ENCODE assay signal across 21 mouse cellular contexts in the genomic region with DNA sequence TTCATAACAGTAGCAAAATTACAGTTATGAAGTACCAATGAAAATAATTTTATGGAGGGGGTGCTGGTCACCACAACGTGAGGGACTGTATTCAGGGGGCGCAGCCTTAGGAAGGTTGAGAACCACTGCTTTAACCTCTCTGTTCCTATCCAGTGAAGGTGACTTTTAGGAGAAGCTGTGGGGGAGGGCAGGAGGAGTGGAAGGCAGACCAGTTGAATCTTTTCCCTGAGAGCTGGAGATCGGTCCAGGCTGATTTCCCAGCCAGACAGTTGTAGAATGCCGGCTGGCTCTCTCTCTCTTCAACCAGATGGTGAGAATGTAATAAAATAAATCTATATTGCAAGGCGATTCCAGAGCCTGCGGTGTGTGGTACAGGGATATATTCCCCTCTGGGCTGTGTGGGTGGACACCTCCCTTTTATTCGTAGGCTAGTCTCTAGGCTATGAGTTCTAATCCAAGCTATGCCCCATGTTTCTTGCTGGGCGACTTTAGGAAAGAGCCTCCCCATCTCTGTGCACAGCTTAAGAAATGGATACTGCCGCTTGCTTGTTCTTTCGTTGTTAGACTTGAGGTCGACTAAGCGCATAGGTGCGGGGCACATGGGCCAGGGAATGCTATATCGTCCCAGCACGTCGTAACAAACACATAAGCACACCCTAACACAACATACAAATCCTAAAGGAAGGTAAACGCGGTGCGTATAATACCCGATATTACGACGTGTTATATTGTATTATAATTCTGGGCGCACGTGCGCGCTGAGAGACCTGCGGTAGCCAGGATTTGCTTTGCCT. TPM values are rescaled to one million over a fixed set of nuclear protein-coding genes. Genes with fewer than 3 reads are reported as not detected.
A peak's percentile ranks its signal among the peaks of the same experiment; 100 is the strongest.
DNase-seq lines count a peak whose midpoint lies in the region; ATAC-seq and TF ChIP-seq lines count a peak whose summit lies in the region.
"Had no signal": no experiment of that assay in that cellular context is flagged by ENCODE, and none has a peak within 500 bp of the region (broad histone marks: within the 10 kb centered on the region; RNA-seq: fewer than 3 reads in every experiment).

No protein-coding gene starts in this region.

- intact Hi-C loops in heart, postnatal 10 days (cut with DNase I) = no loop called here

- H3K27ac ChIP-seq in heart, embryonic 14.5 days (replicated peaks in 1 of 2; ENCODE audit: control insufficient read depth in 1 of 2, insufficient read depth in 1 of 2, low read depth in 2 of 2, low read length in 2 of 2) = peak overlapping the region; percentile 58 to 74
- no peak overlapping the region for H3K27ac ChIP-seq in midbrain, embryonic 10.5 days (replicated peaks)
- no peak overlapping the region for H3K27ac ChIP-seq in midbrain, postnatal 0 days (ENCODE audit: low read depth, low read length)
- H3K27ac ChIP-seq in embryonic facial prominence, embryonic 13.5 days = no peak overlapping the region
- H3K27ac ChIP-seq: liver, embryonic 15.5 days; neural tube, embryonic 12.5 days; stomach, embryonic 15.5 days had no signal

- WGBS in heart, embryonic 14.5 days = 5% methylated on average over 27 of the region's 27 CpGs
- WGBS in midbrain, embryonic 10.5 days = 1% methylated on average over 27 of the region's 27 CpGs
- 2% methylated on average over 27 of the region's 27 CpGs for WGBS in midbrain, postnatal 0 days
- 2% methylated on average over 27 of the region's 27 CpGs for WGBS in embryonic facial prominence, embryonic 13.5 days

- H3K4me3 ChIP-seq in heart, embryonic 14.5 days (ENCODE audit: control insufficient read depth in 1 of 2, insufficient read depth in 1 of 2, low read depth in 1 of 2, low read length in 2 of 2) = peak overlapping the region; percentile 40 to 51
- no peak overlapping the region for H3K4me3 ChIP-seq in midbrain, embryonic 10.5 days
- no peak overlapping the region for H3K4me3 ChIP-seq in midbrain, postnatal 0 days (ENCODE audit: low read depth, low read length)
- H3K4me3 ChIP-seq in embryonic facial prominence, embryonic 13.5 days = 0 out of 2 replicates have a peak overlapping the region, but pooled peaks have one; percentile 20
- H3K4me3 ChIP-seq: liver, embryonic 15.5 days; neural tube, embryonic 12.5 days; stomach, embryonic 15.5 days had no signal

- no peak for TF ChIP-seq CTCF in midbrain, postnatal 0 days (IDR thresholded peaks at IDR 0.05)

- H3K27me3 ChIP-seq in heart, embryonic 14.5 days (ENCODE audit: control insufficient read depth, insufficient read depth, low read length) = peaks cover 86% of the 10 kb centered on the region
- peaks cover 100% of the 10 kb centered on the region for H3K27me3 ChIP-seq in midbrain, embryonic 10.5 days (ENCODE audit: low read depth, poor library complexity, severe bottlenecking)
- peaks cover 96% of the 10 kb centered on the region for H3K27me3 ChIP-seq in midbrain, postnatal 0 days (ENCODE audit: insufficient read depth, low read length)
- peaks cover 100% of the 10 kb centered on the region for H3K27me3 ChIP-seq in embryonic facial prominence, embryonic 13.5 days

- H3K4me1 ChIP-seq in heart, embryonic 14.5 days (ENCODE audit: control insufficient read depth in 2 of 2, insufficient read depth in 2 of 2, low read length in 2 of 2) = peaks cover 4 to 23% of the 10 kb centered on the region in 2 experiments
- peaks cover 19% of the 10 kb centered on the region for H3K4me1 ChIP-seq in midbrain, embryonic 10.5 days
- no peaks in the 10 kb centered on the region for H3K4me1 ChIP-seq in midbrain, postnatal 0 days (ENCODE audit: insufficient read depth, low read length)
- peaks cover 9% of the 10 kb centered on the region; the same call in 1 of the 2 replicates for H3K4me1 ChIP-seq in embryonic facial prominence, embryonic 13.5 days
- H3K4me1 ChIP-seq: liver, embryonic 15.5 days; neural tube, embryonic 12.5 days; stomach, embryonic 15.5 days had no signal

- no peaks in the 10 kb centered on the region for H3K36me3 ChIP-seq in heart, embryonic 14.5 days (ENCODE audit: control insufficient read depth, insufficient read depth, low read length)
- no peaks in the 10 kb centered on the region for H3K36me3 ChIP-seq in midbrain, embryonic 10.5 days
- no peaks in the 10 kb centered on the region for H3K36me3 ChIP-seq in midbrain, postnatal 0 days (ENCODE audit: insufficient read depth, low read length)
- no peaks in the 10 kb centered on the region for H3K36me3 ChIP-seq in embryonic facial prominence, embryonic 13.5 days
- H3K36me3 ChIP-seq: liver, embryonic 15.5 days; neural tube, embryonic 12.5 days; stomach, embryonic 15.5 days had no signal

- H3K9ac ChIP-seq in heart, embryonic 14.5 days (ENCODE audit: low read length) = peak overlapping the region; percentile 83
- H3K9ac ChIP-seq in midbrain, postnatal 0 days (replicated peaks; ENCODE audit: low read length, poor library complexity, severe bottlenecking) = no peak overlapping the region
- H3K9ac ChIP-seq in embryonic facial prominence, embryonic 13.5 days = no peak overlapping the region
- H3K9ac ChIP-seq: liver, embryonic 15.5 days; neural tube, embryonic 12.5 days; stomach, embryonic 15.5 days had no signal

- H3K9me3 ChIP-seq in heart, embryonic 14.5 days (ENCODE audit: control insufficient read depth, low read length) = no peaks in the 10 kb centered on the region
- H3K9me3 ChIP-seq in midbrain, embryonic 10.5 days (replicated peaks) = no peaks in the 10 kb centered on the region
- H3K9me3 ChIP-seq in midbrain, postnatal 0 days (ENCODE audit: low read length) = no peaks in the 10 kb centered on the region
- no peaks in the 10 kb centered on the region for H3K9me3 ChIP-seq in embryonic facial prominence, embryonic 13.5 days
- H3K9me3 ChIP-seq: liver, embryonic 15.5 days; neural tube, embryonic 12.5 days; stomach, embryonic 15.5 days had no signal

- H3K4me2 ChIP-seq in heart, embryonic 14.5 days (ENCODE audit: low read length) = peak overlapping the region; percentile 72
- H3K4me2 ChIP-seq in midbrain, postnatal 0 days (ENCODE audit: low read depth, low read length, poor library complexity, severe bottlenecking) = no peak overlapping the region
- H3K4me2 ChIP-seq in embryonic facial prominence, embryonic 13.5 days = no peak overlapping the region
- H3K4me2 ChIP-seq: liver, embryonic 15.5 days; neural tube, embryonic 12.5 days; stomach, embryonic 15.5 days had no signal

- DNase-seq in heart, postnatal 10 days = no peak
- peak; percentile 25 for DNase-seq in midbrain, embryonic 10.5 days (ENCODE audit: low spot score)
- no peak for DNase-seq in midbrain, postnatal 0 days (ENCODE audit: low spot score)
- DNase-seq in lung, postnatal 10 days = peak; percentile 38
- DNase-seq in spleen, adult 12 weeks (ENCODE audit: low spot score) = no peak
- no peak for DNase-seq in gastrocnemius, adult 18-20 months (ENCODE audit: low spot score)
- DNase-seq: cerebellum, adult 11-12 months; kidney, postnatal 14 days; midbrain, embryonic 14.5 days; thymus, postnatal 4 days had no signal

- ATAC-seq in heart, embryonic 14.5 days (ENCODE audit: insufficient number of reproducible peaks, insufficient read depth, low FRiP score, low read depth) = no peak
- no peak for ATAC-seq in midbrain, postnatal 0 days (ENCODE audit: low FRiP score)
- no peak for ATAC-seq in embryonic facial prominence, embryonic 13.5 days (ENCODE audit: insufficient number of reproducible peaks, insufficient read depth, low FRiP score, low TSS enrichment, low read depth)
- ATAC-seq: CD4-positive, CD25-positive, alpha-beta regulatory T cell, adult 4 months had no signal

RNA-seq across cellular contexts. Expression of a gene that starts 29.7 kb away (rescaled TPM):
- 33.1 and 39.2 TPM in 2 replicates for polyA plus RNA-seq in heart, embryonic 14.5 days (2014; fragmentation: Nextera tagmentation; extraction: Ambion mirVana)
- 10 to 100 TPM; 28.0 to 32.2 TPM for total RNA-seq in heart, postnatal 10 days (2021)
- 0.10 and 0.20 TPM in 2 replicates for polyA plus RNA-seq in midbrain, embryonic 10.5 days (2016; fragmentation: Nextera tagmentation; extraction: Ambion mirVana)
- not detected in 2 replicates for total RNA-seq in midbrain, postnatal 0 days (2014; rRNA removed)
- 0.04 TPM in 1 of 2 replicates, not detected in the other for polyA plus RNA-seq in midbrain, postnatal 0 days (2015; fragmentation: Nextera tagmentation; extraction: Ambion mirVana)
- polyA plus RNA-seq in embryonic facial prominence, embryonic 13.5 days (2015; fragmentation: Nextera tagmentation; extraction: Ambion mirVana) = 0.48 and 1.4 TPM in 2 replicates
- total RNA-seq in gastrocnemius, adult 18-20 months (2021) = under 1 TPM in 1 of 2 experiments, not detected in 1; 0.09 TPM
- total RNA-seq: common myeloid progenitor, adult 5-6 weeks; layer of hippocampus, postnatal 10 days; left cerebral cortex, postnatal 14 days had no signal
- polyA plus RNA-seq: CD4-positive, CD25-positive, alpha-beta regulatory T cell, adult 4 months; intestine, embryonic 14.5 days; neural tube, embryonic 12.5 days; small intestine, adult 2 months had no signal

Comparison
In these comparisons a context has a peak if more than half of its experiments do, and no peak if none do; other contexts are left out.
1. DNase-seq: peak in midbrain, embryonic 10.5 days (single experiment) and lung, postnatal 10 days (single experiment); none in heart, postnatal 10 days (0 of 2), midbrain, postnatal 0 days (single experiment), spleen, adult 12 weeks (single experiment) and gastrocnemius, adult 18-20 months (single experiment).
2. H3K27ac ChIP-seq: peak in heart, embryonic 14.5 days (2 of 2); none in midbrain, embryonic 10.5 days (single experiment), midbrain, postnatal 0 days (single experiment) and embryonic facial prominence, embryonic 13.5 days (single experiment).
3. H3K4me3 ChIP-seq: peak in heart, embryonic 14.5 days (2 of 2) and embryonic facial prominence, embryonic 13.5 days (single experiment); none in midbrain, embryonic 10.5 days (single experiment) and midbrain, postnatal 0 days (single experiment).
4. RNA of a gene that starts 29.7 kb away (polyA plus RNA-seq): 33.1 to 39.2 TPM in heart, embryonic 14.5 days; 0.48 to 1.4 TPM in embryonic facial prominence, embryonic 13.5 days, 0.10 to 0.20 TPM in midbrain, embryonic 10.5 days and 0.04 TPM in midbrain, postnatal 0 days; every median in the first group is over 10 times any median in the second.